Mouse (Mus musculus): Measurements from ENCODE around the gene Capg. TPM values are rescaled to one million over a fixed set of nuclear protein-coding genes. Genes with fewer than 3 reads are reported as not detected.

The Capg gene
- total and polyA plus RNA-seq, 3 experiments: 9.5 to 16.1 (median 10.8) TPM

GRCm38 (mm10) chr6:72581625-72582382 lies 37.6 kb downstream of the Capg start:
- 64% methylated on average over 11 of the region's 11 CpGs for WGBS
- intact Hi-C loops (cut with DNase I): no loop called here
- no peak for TF ChIP-seq POLR2A (IDR thresholded peaks at IDR 0.05; ENCODE audit: insufficient read depth, low read depth, low read length)
- TF ChIP-seq CTCF (IDR thresholded peaks at IDR 0.05): no peak
- no peak for TF ChIP-seq EP300 (IDR thresholded peaks at IDR 0.05; ENCODE audit: insufficient read depth, low read depth, low read length)
- no peaks in the 10 kb centered on the region for H3K27me3 ChIP-seq (ENCODE audit: control insufficient read depth, insufficient read depth, low read length)
- DNase-seq: peak in 1 of 2 experiments; percentile 33
- no peak overlapping the region for H3K9ac ChIP-seq (ENCODE audit: low read depth, low read length)
- H3K36me3 ChIP-seq (ENCODE audit: control insufficient read depth, insufficient read depth, low read length): no peaks in the 10 kb centered on the region
- no peaks in the 10 kb centered on the region for H3K4me1 ChIP-seq (ENCODE audit: control insufficient read depth, insufficient read depth, low read length)
- no peak overlapping the region for H3K27ac ChIP-seq
- H3K4me3 ChIP-seq: no peak overlapping the region
- no peaks in the 10 kb centered on the region for H3K79me2 ChIP-seq (replicated peaks; ENCODE audit: control insufficient read depth, insufficient read depth, low read length)

DNA sequence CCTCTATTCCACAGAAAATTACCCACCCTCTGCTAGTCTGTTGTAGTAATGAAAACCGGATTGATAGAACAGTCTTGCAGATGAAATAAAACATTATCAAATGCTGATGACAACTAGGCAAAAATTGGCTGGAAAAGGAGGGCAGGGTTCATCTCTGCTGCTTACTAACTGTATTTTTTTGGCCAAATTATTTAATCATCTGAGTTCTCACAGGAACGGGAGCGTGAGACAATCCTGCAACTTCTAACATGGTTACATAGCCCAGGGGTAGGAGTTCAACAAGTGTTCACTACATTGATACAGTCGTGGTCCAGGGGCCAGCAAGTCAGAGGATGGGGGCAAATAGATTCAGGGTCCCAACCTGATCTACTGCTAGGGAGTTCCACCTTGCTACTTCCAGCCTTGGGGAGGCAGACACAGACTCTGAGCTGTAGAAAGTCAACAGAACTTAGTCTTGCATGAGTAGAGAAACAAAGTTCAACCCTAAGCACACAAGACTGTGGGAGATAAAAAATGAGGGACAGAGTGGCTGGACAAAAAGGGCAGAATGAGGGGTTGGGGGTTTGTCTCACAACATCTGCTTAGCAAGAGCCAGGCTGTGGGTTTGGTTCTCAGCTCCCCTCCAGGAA lies 39.1 kb downstream of the Capg start:
- no peak for TF ChIP-seq EP300 (IDR thresholded peaks at IDR 0.05; ENCODE audit: insufficient read depth, low read depth, low read length)
- no peak for TF ChIP-seq CTCF (IDR thresholded peaks at IDR 0.05)
- no peak for TF ChIP-seq POLR2A (IDR thresholded peaks at IDR 0.05; ENCODE audit: insufficient read depth, low read depth, low read length)
- Histone ChIP-seq H3K36me3 (ENCODE audit: control insufficient read depth, insufficient read depth, low read length) (no peaks in the 10 kb centered on the region), H3K27ac (no peak overlapping the region), H3K79me2 (replicated peaks; ENCODE audit: control insufficient read depth, insufficient read depth, low read length) (no peaks in the 10 kb centered on the region), H3K9ac (ENCODE audit: low read depth, low read length) (no peak overlapping the region), H3K27me3 (ENCODE audit: control insufficient read depth, insufficient read depth, low read length) (no peaks in the 10 kb centered on the region), H3K4me1 (ENCODE audit: control insufficient read depth, insufficient read depth, low read length) (no peaks in the 10 kb centered on the region), H3K4me3 (no peak overlapping the region)
- intact Hi-C loops (cut with DNase I): no loop called here
- DNase-seq: no peak
- WGBS: 75% methylated on average over 4 of the region's 4 CpGs

- WGBS: 81% methylated on average over 11 of the region's 11 CpGs
- Histone ChIP-seq H3K36me3 (ENCODE audit: control insufficient read depth, insufficient read depth, low read length) (no peaks in the 10 kb centered on the region), H3K27ac (no peak overlapping the region), H3K79me2 (replicated peaks; ENCODE audit: control insufficient read depth, insufficient read depth, low read length) (no peaks in the 10 kb centered on the region), H3K27me3 (ENCODE audit: control insufficient read depth, insufficient read depth, low read length) (no peaks in the 10 kb centered on the region), H3K4me3 (no peak overlapping the region), H3K9ac (ENCODE audit: low read depth, low read length) (no peak overlapping the region), H3K4me1 (ENCODE audit: control insufficient read depth, insufficient read depth, low read length) (no peaks in the 10 kb centered on the region)
- intact Hi-C loops (cut with DNase I): no loop called here
- DNase-seq: no peak
- TF ChIP-seq CTCF (IDR thresholded peaks at IDR 0.05) (no peak), EP300 (IDR thresholded peaks at IDR 0.05; ENCODE audit: insufficient read depth, low read depth, low read length) (no peak), POLR2A (IDR thresholded peaks at IDR 0.05; ENCODE audit: insufficient read depth, low read depth, low read length) (no peak)
These were observed 40.0 kb downstream of the Capg start for GRCm38 (mm10) chr6:72584154-72584553.

DNA sequence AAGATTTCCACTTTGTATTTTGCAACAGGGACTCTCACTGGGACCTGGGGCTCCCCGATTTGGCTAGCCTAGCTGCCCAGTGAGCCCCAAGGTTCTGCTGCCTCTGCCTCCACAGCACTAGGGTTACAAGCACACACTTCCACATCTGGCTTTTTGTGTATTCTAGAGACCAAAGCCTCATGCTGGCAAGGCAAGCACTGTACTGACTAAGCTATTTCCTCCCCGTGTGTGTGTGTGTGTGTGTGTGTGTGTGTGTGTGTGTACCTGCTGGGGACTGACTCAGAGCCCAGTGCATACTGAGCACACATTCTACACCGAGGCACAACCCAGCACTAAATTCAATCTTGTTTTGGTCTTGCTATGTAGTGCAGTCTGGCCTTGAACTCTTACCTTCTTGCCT lies 42.5 kb downstream of the Capg start:
- no peak overlapping the region for H3K27ac ChIP-seq
- no peak for DNase-seq
- WGBS: 62% methylated on average over 3 of the region's 3 CpGs
- no peak overlapping the region for H3K9ac ChIP-seq (ENCODE audit: low read depth, low read length)
- intact Hi-C loops (cut with DNase I): no loop called here
- no peaks in the 10 kb centered on the region for H3K27me3 ChIP-seq (ENCODE audit: control insufficient read depth, insufficient read depth, low read length)
- H3K36me3 ChIP-seq (ENCODE audit: control insufficient read depth, insufficient read depth, low read length): no peaks in the 10 kb centered on the region
- TF ChIP-seq POLR2A (IDR thresholded peaks at IDR 0.05; ENCODE audit: insufficient read depth, low read depth, low read length) (no peak), EP300 (IDR thresholded peaks at IDR 0.05; ENCODE audit: insufficient read depth, low read depth, low read length) (no peak), CTCF (IDR thresholded peaks at IDR 0.05) (no peak)
- H3K4me3 ChIP-seq: no peak overlapping the region
- no peaks in the 10 kb centered on the region for H3K4me1 ChIP-seq (ENCODE audit: control insufficient read depth, insufficient read depth, low read length)
- H3K79me2 ChIP-seq (replicated peaks; ENCODE audit: control insufficient read depth, insufficient read depth, low read length): no peaks in the 10 kb centered on the region

DNA sequence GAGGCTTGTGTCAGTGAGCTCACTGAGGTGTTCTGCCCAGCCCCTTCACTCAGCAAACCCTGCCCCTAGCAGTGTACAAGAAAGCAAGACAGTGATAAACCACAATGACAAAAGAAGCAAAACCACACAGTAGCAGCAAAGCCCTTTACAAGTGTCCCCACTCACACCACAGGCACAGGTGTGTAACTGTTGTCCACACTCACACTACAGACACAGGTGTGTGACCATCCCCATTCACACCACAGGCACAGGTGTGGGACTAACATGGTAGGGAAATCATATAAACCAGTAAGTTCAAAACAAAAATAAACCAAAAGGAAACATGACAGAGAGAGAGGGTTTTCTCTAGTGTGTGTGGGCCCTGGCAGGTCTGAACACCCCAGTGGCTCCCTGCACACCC lies 44.1 kb downstream of the Capg start:
- no peak overlapping the region for H3K4me3 ChIP-seq
- H3K9ac ChIP-seq (ENCODE audit: low read depth, low read length): no peak overlapping the region
- intact Hi-C loops (cut with DNase I): no loop called here
- no peak overlapping the region for H3K27ac ChIP-seq
- no peak for TF ChIP-seq POLR2A (IDR thresholded peaks at IDR 0.05; ENCODE audit: insufficient read depth, low read depth, low read length)
- no peak for TF ChIP-seq EP300 (IDR thresholded peaks at IDR 0.05; ENCODE audit: insufficient read depth, low read depth, low read length)
- no peak for TF ChIP-seq CTCF (IDR thresholded peaks at IDR 0.05)
- H3K4me1 ChIP-seq (ENCODE audit: control insufficient read depth, insufficient read depth, low read length): no peaks in the 10 kb centered on the region; the same call in 1 of the 2 replicates
- H3K79me2 ChIP-seq (replicated peaks; ENCODE audit: control insufficient read depth, insufficient read depth, low read length): no peaks in the 10 kb centered on the region
- DNase-seq: no peak
- H3K27me3 ChIP-seq (ENCODE audit: control insufficient read depth, insufficient read depth, low read length): no peaks in the 10 kb centered on the region
- H3K36me3 ChIP-seq (ENCODE audit: control insufficient read depth, insufficient read depth, low read length): no peaks in the 10 kb centered on the region

- Histone ChIP-seq H3K27ac (no peak overlapping the region), H3K27me3 (ENCODE audit: control insufficient read depth, insufficient read depth, low read length) (no peaks in the 10 kb centered on the region), H3K36me3 (ENCODE audit: control insufficient read depth, insufficient read depth, low read length) (no peaks in the 10 kb centered on the region), H3K9ac (ENCODE audit: low read depth, low read length) (no peak overlapping the region), H3K4me1 (ENCODE audit: control insufficient read depth, insufficient read depth, low read length) (no peaks in the 10 kb centered on the region; the same call in 1 of the 2 replicates), H3K4me3 (no peak overlapping the region), H3K79me2 (replicated peaks; ENCODE audit: control insufficient read depth, insufficient read depth, low read length) (no peaks in the 10 kb centered on the region)
- TF ChIP-seq CTCF (IDR thresholded peaks at IDR 0.05): no peak
- TF ChIP-seq EP300 (IDR thresholded peaks at IDR 0.05; ENCODE audit: insufficient read depth, low read depth, low read length): no peak
- no peak for TF ChIP-seq POLR2A (IDR thresholded peaks at IDR 0.05; ENCODE audit: insufficient read depth, low read depth, low read length)
- intact Hi-C loops (cut with DNase I): no loop called here
- DNase-seq: no peak
These were observed 45.9 kb downstream of the Capg start for GRCm38 (mm10) chr6:72590111-72590510.

Measured in heart, adult 2 months (tissue).